Mouse (Mus musculus) spleen, postnatal 14 days (tissue): ENCODE results near the gene Gm20503.

Source experiments
- DNase-seq, 2 experiments: peaks; one replicate each; pipeline ENCODE4 v3.0.0; 2021 to 2022; ENCODE audit warnings: low spot score in 2 of 2

Gene Gm20503

GRCm38 (mm10) chr4:59007016-59007415 is 4.0 kb downstream of the Gm20503 start:
- DNase-seq, result no peak

GRCm38 (mm10) chr4:59007974-59008373 is 5.0 kb downstream of the Gm20503 start:
- no peak for DNase-seq

- DNase-seq, result no peak
Measured at GRCm38 (mm10) chr4:59009186-59009585, 6.2 kb downstream of the Gm20503 start.

GRCm38 (mm10) chr4:59009696-59010095 is 6.7 kb downstream of the Gm20503 start:
- DNase-seq, result no peak

- no peak for DNase-seq
Measured at GRCm38 (mm10) chr4:59011446-59011845, 8.4 kb downstream of the Gm20503 start.

GRCm38 (mm10) chr4:59015181-59015580 is 12.2 kb downstream of the Gm20503 start:
- no peak for DNase-seq

GRCm38 (mm10) chr4:59016922-59017321 is 13.9 kb downstream of the Gm20503 start:
- DNase-seq, result no peak

GRCm38 (mm10) chr4:59034325-59034917 is 31.4 kb downstream of the Gm20503 start:
- DNase-seq, result no peak

- DNase-seq, result peak; percentile 45 to 60
Measured at GRCm38 (mm10) chr4:59034918-59035785, 32.1 kb downstream of the Gm20503 start, which contains the start of gene Gng10. Gene Gng10, plus strand, starts transcription at chr4:59035088.

GRCm38 (mm10) chr4:59035786-59036350 is 32.9 kb downstream of the Gm20503 start:
- DNase-seq, result no peak

- DNase-seq, result peak; percentile 61 to 70
Measured at GRCm38 (mm10) chr4:59036490-59037127, 33.6 kb downstream of the Gm20503 start.

GRCm38 (mm10) chr4:59037525-59037924 is 34.5 kb downstream of the Gm20503 start:
- DNase-seq, result no peak

- no peak for DNase-seq
Measured at GRCm38 (mm10) chr4:59040397-59041287, 37.6 kb downstream of the Gm20503 start.

GRCm38 (mm10) chr4:59043074-59043473 is 40.1 kb downstream of the Gm20503 start:
- no peak for DNase-seq

GRCm38 (mm10) chr4:59043891-59044290 is 40.9 kb downstream of the Gm20503 start:
- no peak for DNase-seq

- no peak for DNase-seq
Measured at GRCm38 (mm10) chr4:59047222-59047621, 44.2 kb downstream of the Gm20503 start.

- no peak for DNase-seq
Measured at GRCm38 (mm10) chr4:59051081-59051480, 48.1 kb downstream of the Gm20503 start.

GRCm38 (mm10) chr4:59057929-59058328 is 54.9 kb downstream of the Gm20503 start:
- DNase-seq, result no peak

- no peak for DNase-seq
Measured at GRCm38 (mm10) chr4:59062526-59062925, 59.5 kb downstream of the Gm20503 start.

- DNase-seq, result no peak
Measured at GRCm38 (mm10) chr4:59069276-59069675, 66.3 kb downstream of the Gm20503 start.

GRCm38 (mm10) chr4:59083430-59083829 is 80.4 kb downstream of the Gm20503 start:
- DNase-seq, result no peak
